Mouse (Mus musculus): Measurements from ENCODE around the gene Gm4027. TPM values are rescaled to one million over a fixed set of nuclear protein-coding genes. Genes with fewer than 3 reads are reported as not detected.
"Not testable (repeated sequence)": the region's sequence is repeated elsewhere in the genome, so short reads cannot be mapped to it uniquely, and the experiment has no call there.

Gene Gm4027
- total RNA-seq (2017), result not detected in 2 replicates

GRCm38 (mm10) chr12:87618569-87618968, at the start of gene Gm4027:
Gm4027 (plus strand) TSS chr12:87618869.
- not testable (repeated sequence) for ATAC-seq (replicated peaks in 1 of 2; ENCODE audit: insufficient read depth in 1 of 2, low FRiP score in 2 of 2, low TSS enrichment in 1 of 2, low read depth in 1 of 2, poor library complexity in 2 of 2, severe bottlenecking in 2 of 2)

- ATAC-seq (replicated peaks in 1 of 2; ENCODE audit: insufficient read depth in 1 of 2, low FRiP score in 2 of 2, low TSS enrichment in 1 of 2, low read depth in 1 of 2, poor library complexity in 2 of 2, severe bottlenecking in 2 of 2), result not testable (repeated sequence)
These were observed 17.3 kb upstream of the Gm4027 start for GRCm38 (mm10) chr12:87601388-87601787.

GRCm38 (mm10) chr12:87602388-87602787, 16.3 kb upstream of the Gm4027 start, which contains the start of gene Oog1:
Oog1 (plus strand) TSS chr12:87602688.
- not testable (repeated sequence) for ATAC-seq (replicated peaks in 1 of 2; ENCODE audit: insufficient read depth in 1 of 2, low FRiP score in 2 of 2, low TSS enrichment in 1 of 2, low read depth in 1 of 2, poor library complexity in 2 of 2, severe bottlenecking in 2 of 2)

GRCm38 (mm10) chr12:87644520-87644919, 25.9 kb downstream of the Gm4027 start, which contains the start of gene Gm16381:
Gm16381 (minus strand) TSS chr12:87644620.
- ATAC-seq (replicated peaks in 1 of 2; ENCODE audit: insufficient read depth in 1 of 2, low FRiP score in 2 of 2, low TSS enrichment in 1 of 2, low read depth in 1 of 2, poor library complexity in 2 of 2, severe bottlenecking in 2 of 2), result not testable (repeated sequence)

DNA sequence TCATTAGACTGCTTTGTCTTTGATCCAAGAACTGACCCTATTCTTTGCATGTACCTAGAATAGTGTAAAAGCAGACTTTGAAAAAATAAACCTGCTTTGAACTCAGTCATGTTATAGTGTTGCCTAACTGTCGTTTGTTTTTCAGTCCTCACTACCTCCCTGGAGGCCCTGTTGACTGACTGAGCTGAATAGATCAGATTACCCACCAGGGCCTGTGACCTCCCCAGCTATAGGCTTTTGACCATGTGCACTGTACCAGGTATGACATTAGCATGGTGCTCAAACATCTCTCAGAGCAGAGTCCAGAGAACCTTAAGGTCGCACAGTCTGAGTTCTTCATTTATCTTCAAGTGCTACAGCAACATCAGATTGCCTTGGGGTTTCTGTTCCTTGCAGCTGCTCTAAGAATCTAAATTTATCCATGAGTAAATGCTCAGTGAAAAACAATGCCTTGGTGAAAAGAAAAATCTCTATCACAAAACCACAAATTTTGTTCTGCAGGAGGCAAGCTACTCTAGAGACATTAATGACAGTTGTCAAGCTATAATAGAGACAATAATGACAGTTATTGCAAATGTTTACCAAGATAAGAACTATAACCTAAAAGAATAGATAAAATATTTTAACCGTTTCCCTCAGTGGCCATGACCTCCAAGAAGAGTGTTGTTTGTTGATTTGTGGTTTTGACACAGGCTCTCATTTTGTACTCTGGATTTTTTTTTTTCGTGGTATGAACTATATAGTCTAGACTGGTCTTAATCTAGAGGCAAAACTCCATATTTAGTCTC, 34.4 kb downstream of the Gm4027 start:
- ATAC-seq (replicated peaks in 1 of 2; ENCODE audit: insufficient read depth in 1 of 2, low FRiP score in 2 of 2, low TSS enrichment in 1 of 2, low read depth in 1 of 2, poor library complexity in 2 of 2, severe bottlenecking in 2 of 2), result not testable (repeated sequence)

Other genes starting within 250 kb of the Gm4027 start
- gene Sptlc2, start 230.5 kb upstream of the Gm4027 start, total RNA-seq (2017), result 76.4 and 77.0 TPM in 2 replicates
- gene Slirp, start 175.0 kb upstream of the Gm4027 start, total RNA-seq (2017), result 16.2 and 41.1 TPM in 2 replicates
- gene Alkbh1, start 174.9 kb upstream of the Gm4027 start, total RNA-seq (2017), result 49.1 and 60.5 TPM in 2 replicates
- gene Snw1, start 146.6 kb upstream of the Gm4027 start, total RNA-seq (2017), result 212 and 226 TPM in 2 replicates
- not detected in 2 replicates for gene Gm5788, start 124.1 kb upstream of the Gm4027 start, total RNA-seq (2017)
- not detected in 2 replicates for gene Gm8300, start 104.6 kb upstream of the Gm4027 start, total RNA-seq (2017)
- gene Oog1, start 16.2 kb upstream of the Gm4027 start, total RNA-seq (2017), result not detected in 2 replicates
- gene Gm16381, start 25.8 kb downstream of the Gm4027 start, total RNA-seq (2017), result not detected in 2 replicates
- not detected in 2 replicates for gene Gm21319, start 156.9 kb downstream of the Gm4027 start, total RNA-seq (2017)
- gene Gm21936, start 176.6 kb downstream of the Gm4027 start, total RNA-seq (2017), result not detected in 2 replicates
- gene BB287469, start 197.7 kb downstream of the Gm4027 start, total RNA-seq (2017), result not detected in 2 replicates
- gene Gm2001, start 223.5 kb downstream of the Gm4027 start, total RNA-seq (2017), result not detected in 2 replicates